Mouse (Mus musculus): ENCODE measurements around the gene Carnmt1.

DNA sequence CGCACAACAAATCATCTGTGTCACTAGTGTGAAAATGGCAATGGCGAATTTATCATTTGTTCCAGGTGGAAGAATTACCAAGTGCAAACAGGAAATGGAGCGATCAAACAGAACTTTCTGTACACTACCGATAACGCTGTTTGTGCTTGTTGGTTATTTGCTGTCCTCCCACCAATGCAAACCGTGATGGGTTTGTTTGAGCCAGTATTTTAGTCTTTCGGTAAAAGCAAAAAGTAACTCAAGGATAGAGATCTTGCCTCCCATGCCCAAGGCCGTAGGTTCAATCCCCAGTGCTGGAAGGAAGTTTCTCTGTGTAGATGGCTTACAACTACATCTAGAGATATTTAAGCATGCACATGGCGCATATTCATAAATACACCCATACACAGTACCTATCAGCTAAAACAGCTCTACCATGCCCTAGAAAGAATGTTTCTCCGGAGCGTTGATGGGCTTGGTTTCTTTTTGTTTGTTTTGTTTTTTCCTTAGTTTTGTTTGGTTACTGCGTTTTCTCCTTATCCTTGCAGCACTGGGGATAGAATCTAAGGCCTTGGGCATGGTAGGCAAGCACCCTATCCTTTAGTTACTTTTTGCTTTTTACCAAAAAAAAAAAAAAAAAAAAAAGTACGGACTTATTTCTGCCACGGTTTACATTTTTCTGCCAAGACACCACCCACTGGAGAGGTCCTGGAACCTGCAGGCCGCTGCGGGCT is 41.7 kb downstream of the Carnmt1 start:
- TF ChIP-seq POLR2A (IDR thresholded peaks at IDR 0.05; ENCODE audit: low read depth, low read length) (no peak), CTCF (conservative IDR thresholded peaks at IDR 0.05; ENCODE audit: insufficient read depth, insufficient read length, low read depth, low read length) (no peak)

Measured in kidney, adult 2 months (tissue).